Mouse (Mus musculus): ENCODE results near the gene 4930578G10Rik.
"Not testable (repeated sequence)": the region's sequence is repeated elsewhere in the genome, so short reads cannot be mapped to it uniquely, and the experiment has no call there.

Gene 4930578G10Rik

GRCm38 (mm10) chr4:42735245-42735644, at the start of gene 4930578G10Rik:
4930578G10Rik (plus strand) TSS chr4:42735545.
- not testable (repeated sequence) for DNase-seq

DNA sequence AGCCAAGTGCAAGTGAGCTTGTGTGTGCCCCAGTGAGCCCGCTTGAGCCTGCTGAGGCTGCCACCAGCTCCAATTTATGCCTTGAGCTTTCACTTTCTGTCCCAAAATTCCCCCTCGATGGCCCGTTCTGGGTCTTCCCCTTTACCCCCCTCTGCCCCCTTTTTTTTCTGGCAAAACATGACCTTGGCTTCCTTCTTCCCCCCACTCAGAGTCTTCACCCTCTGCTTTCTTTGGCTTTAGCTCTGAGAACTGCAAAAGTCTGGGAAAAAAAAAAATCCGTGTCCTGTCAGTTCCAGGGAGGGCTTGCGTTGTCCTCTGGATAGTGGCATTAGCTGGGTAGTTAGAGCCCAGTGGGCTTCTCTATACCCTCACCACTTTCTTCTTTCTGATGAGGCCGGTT, 21.1 kb downstream of the 4930578G10Rik start, which contains the start of gene Ccl19:
Ccl19 (minus strand) TSS at position 101 of the 400 bp plus-strand sequence.
- not testable (repeated sequence) for DNase-seq

DNA sequence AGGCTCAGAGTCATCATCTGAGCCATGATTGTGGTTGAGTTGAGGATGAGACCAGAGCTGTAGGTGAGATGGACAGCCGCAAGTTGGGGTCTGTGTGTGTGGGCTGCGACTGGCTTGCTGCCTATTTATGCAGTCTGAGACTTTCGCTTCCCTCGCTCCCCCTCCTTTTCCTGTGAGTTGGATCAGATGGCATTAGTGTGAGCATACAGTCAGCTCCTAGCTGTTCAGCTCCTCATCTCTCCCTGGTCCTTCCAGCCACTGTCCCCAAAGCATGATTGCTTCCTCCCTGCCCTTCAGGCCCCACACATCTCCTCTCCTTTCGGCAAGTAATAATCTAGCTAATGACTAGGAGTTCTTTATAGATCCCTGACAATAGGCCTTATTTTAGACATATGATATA, 38.5 kb downstream of the 4930578G10Rik start, which contains the start of gene Ccl21a:
Ccl21a (minus strand) TSS at position 101 of the 400 bp plus-strand sequence.
- DNase-seq = not testable (repeated sequence)

DNA sequence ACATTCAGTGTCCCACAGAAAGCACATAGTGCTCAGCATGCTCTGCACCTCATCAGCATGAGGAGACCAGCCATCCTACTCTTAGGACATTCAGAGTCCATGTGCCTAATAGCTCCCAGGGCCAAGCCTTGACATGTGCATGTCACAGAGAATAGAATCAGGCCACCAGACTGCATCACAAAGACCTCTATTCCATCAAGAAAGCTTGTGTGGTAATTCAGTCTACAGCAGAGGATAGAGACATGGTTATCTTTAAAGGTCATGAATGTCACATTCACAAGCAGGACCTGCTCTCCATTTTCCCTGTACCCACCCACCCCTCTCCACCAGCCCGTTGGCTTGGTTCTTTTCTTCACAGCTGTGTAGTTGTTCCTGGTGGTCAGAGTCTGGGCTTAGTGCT, 118.4 kb downstream of the 4930578G10Rik start, which contains the start of gene Fam205a1:
Fam205a1 (minus strand) TSS at position 101 of the 400 bp plus-strand sequence.
- DNase-seq = not testable (repeated sequence)

DNA sequence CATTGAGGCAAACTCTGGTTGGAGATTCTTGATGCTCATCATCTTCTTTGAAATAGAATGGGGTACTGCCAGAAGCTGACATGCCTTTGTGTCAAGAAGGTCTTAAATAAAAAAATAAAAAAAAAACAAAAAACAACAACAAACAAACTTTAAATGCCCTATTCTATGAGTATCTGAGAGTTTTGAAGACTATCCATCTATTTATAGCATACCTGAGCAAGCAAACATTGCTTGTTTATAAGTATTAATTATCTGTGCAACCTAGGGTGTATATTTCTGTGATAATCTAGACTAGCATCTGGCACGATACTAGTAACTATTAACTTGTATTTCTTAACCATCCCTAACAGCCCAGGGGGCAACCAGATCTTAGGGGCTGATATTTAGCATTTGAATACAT, 121.3 kb downstream of the 4930578G10Rik start, which contains the start of gene Gm12394:
Gm12394 (minus strand) TSS at position 101 of the 400 bp plus-strand sequence.
- DNase-seq = not testable (repeated sequence)

- DNase-seq = not testable (repeated sequence)
Observed at GRCm38 (mm10) chr4:42860483-42860882, 125.1 kb downstream of the 4930578G10Rik start.

DNA sequence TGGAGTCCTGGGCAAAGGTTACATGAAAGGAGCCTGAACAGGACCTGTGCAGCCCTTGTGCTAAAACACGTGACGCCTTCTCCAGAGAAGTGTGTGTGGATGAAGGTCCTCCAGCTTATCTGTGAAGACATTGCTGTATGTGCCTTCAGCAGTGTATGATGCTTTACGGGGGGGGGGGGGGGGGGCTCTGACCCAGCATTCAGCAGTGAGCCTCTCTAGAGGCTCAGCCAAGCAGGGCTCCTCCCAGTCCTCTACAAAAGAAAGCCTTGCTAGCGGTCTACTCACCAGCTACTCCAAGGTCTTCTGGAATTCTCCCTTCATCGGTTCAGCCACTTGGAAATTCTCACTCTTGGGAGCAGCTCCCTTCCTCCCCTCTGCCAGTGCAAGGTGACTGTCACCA, 128.1 kb downstream of the 4930578G10Rik start:
- DNase-seq = not testable (repeated sequence)

- no peak for DNase-seq
Observed at GRCm38 (mm10) chr4:42867390-42867789, 132.0 kb downstream of the 4930578G10Rik start.

GRCm38 (mm10) chr4:42868193-42868592, 132.8 kb downstream of the 4930578G10Rik start:
- no peak for DNase-seq

GRCm38 (mm10) chr4:42870748-42871147, 135.4 kb downstream of the 4930578G10Rik start:
- peak in 1 of 2 experiments; percentile 13 for DNase-seq

- DNase-seq = no peak
Observed at GRCm38 (mm10) chr4:42872151-42872550, 136.8 kb downstream of the 4930578G10Rik start.

GRCm38 (mm10) chr4:42872746-42873435, 137.5 kb downstream of the 4930578G10Rik start:
- no peak for DNase-seq

DNA sequence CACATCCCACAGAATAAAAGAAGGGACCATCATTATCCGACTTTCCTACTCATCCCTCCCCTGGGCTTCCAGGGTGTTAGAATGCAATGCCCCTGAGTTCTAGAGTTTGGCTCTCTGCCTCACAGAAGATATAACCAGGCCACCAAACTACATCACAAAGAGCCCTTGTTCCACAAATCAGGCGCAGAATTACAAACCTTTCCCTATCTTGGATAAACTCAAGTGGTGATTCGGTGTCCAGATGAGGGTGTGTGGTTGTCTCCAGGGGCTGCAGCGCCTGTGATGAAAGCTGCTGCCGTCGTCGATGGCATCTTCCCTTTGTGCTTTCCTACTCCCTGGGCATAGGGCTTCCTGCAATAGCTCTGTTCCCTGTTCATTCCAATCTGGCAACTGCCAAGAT, 138.8 kb downstream of the 4930578G10Rik start, which contains the start of gene Fam205c:
Fam205c (minus strand) TSS at position 101 of the 400 bp plus-strand sequence.
- no peak for DNase-seq

- peak; percentile 48 to 62 for DNase-seq
Observed at GRCm38 (mm10) chr4:42876586-42877291, 141.4 kb downstream of the 4930578G10Rik start.

DNA sequence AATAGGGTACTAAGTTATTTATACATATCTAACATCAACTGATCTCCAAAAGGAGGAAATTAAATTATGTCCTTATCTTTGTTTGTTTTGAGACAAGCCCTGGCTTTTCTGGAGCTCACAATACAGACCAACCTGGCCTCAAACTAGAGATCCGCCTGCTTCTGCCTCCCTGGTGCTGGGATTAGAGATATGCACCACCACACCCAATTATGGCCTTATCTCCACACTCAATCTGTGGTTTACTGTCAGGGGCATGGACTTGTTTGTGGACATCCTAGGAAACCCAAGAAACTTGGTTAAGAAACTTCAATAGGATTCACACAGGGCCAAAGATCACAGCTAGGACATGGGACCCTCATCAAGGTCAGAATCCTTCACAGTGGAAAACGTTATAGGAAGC, 142.3 kb downstream of the 4930578G10Rik start:
- DNase-seq = no peak

DNA sequence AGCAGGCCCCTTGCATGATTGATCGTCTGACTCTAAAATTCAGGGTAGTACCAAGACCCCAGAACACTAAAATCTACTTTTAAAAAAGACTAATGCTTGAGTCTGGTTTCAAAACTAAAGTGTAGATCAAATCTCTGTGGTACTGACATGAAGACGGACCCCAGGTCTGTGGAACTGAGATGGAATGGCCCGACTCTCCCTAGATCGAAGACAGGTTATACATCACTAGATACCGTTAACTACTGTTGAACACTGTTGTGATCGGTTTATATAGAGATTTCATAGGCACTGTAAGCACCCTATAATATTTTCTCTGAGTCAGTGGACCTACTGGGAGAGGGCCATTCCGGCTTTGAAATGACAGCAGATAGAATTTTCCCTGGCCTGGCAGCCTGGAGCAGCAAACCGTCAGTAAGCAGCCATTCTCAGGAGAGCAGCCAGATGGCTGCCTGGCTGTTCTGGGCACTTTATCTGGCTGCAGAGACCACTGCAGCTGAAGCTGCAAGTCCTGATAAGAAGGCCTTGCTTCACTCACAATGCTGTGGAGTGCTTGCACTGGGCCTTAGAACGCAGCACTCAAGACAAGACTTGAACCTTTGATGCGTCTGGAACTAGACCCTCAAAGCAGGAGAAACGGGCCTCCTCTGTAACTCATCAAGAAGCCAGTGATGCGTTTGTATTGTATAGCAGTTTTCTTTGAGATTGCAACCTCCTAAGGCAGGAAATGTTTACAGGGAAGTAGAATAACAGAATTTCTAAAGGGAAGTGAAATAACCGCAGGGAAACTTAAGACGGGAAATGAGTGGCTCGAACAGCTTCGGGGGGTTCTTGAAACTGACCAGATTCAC, 144.7 kb downstream of the 4930578G10Rik start:
- no peak for DNase-seq

DNA sequence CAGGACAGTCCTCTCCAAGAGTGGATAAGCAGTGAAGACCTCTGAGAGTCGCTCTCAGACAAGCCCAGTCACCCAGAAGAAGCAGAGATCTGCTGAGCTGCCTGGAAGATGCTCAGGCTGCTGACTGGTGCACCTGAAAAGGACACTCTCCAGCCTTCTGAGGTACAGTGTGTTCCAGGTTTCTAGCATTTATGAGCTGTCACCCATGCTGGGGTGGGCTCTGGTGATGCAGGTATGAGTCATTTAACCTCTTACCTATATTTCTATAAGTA, 145.3 kb downstream of the 4930578G10Rik start:
- no peak for DNase-seq

DNA sequence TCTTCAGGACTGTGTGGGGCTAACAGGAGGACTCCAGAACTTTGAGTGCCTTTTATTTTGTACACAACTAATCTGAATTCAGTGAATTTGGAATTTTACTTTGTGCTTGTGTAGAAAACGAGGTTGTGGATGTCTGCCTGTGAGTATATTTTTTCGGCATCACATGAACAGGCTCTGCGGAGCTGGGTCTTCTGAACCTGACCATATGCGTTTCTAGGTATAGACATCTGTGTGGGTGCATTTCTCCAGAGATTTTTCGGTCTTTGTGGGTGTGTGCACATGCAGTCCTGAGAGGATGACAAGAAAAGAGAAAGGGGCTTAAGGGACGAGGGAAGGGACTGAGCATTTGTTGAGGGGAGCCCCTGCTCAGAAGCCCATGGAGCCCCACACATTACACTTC, 151.6 kb downstream of the 4930578G10Rik start:
- DNase-seq = no peak

- DNase-seq = no peak
Observed at GRCm38 (mm10) chr4:42888806-42889205, 153.5 kb downstream of the 4930578G10Rik start.

GRCm38 (mm10) chr4:42891176-42891575, 155.8 kb downstream of the 4930578G10Rik start:
- no peak for DNase-seq

GRCm38 (mm10) chr4:42895118-42895517, 159.8 kb downstream of the 4930578G10Rik start:
- no peak for DNase-seq
